Mouse (Mus musculus): ENCODE data around the gene Tpcn1. TPM values are rescaled to one million over a fixed set of nuclear protein-coding genes. Genes with fewer than 3 reads are reported as not detected.
A peak's percentile ranks its signal among the peaks of the same experiment; 100 is the strongest.

Tpcn1 gene
- polyA plus RNA-seq, 1 experiment from 2014 or later: 21.4 TPM

- Histone ChIP-seq H3K36me3 (ENCODE audit: control insufficient read depth, insufficient read depth, low read length) (peaks cover 49% of the 10 kb centered on the region), H3K4me2 (ENCODE audit: low read depth, low read length) (no peak overlapping the region), H3K9me3 (ENCODE audit: control insufficient read depth, low read length) (no peaks in the 10 kb centered on the region), H3K4me3 (ENCODE audit: low read length) (no peak overlapping the region), H3K27me3 (replicated peaks; ENCODE audit: control insufficient read depth, insufficient read depth, low read length) (no peaks in the 10 kb centered on the region), H3K4me1 (ENCODE audit: control insufficient read depth, insufficient read depth, low read length) (peaks cover 7% of the 10 kb centered on the region; the same call in 1 of the 2 replicates), H3K9ac (ENCODE audit: low read depth, low read length) (no peak overlapping the region), H3K27ac (ENCODE audit: low read length) (no peak overlapping the region)
- 93% methylated on average over 10 of the region's 10 CpGs for WGBS
- ATAC-seq: no peak
Observed at GRCm38 (mm10) chr5:120624427-120624826, 36.0 kb upstream of the Tpcn1 start.

- Histone ChIP-seq H3K27me3 (replicated peaks; ENCODE audit: control insufficient read depth, insufficient read depth, low read length) (no peaks in the 10 kb centered on the region), H3K4me3 (ENCODE audit: low read length) (no peak overlapping the region)
- 64% methylated on average over 5 of the region's 5 CpGs for WGBS
Observed at GRCm38 (mm10) chr5:120622198-120622851, 33.9 kb upstream of the Tpcn1 start.

GRCm38 (mm10) chr5:120621846-120622197, 33.3 kb upstream of the Tpcn1 start:
- H3K4me3 ChIP-seq (ENCODE audit: low read length): no peak overlapping the region
- no peak overlapping the region for H3K4me2 ChIP-seq (ENCODE audit: low read depth, low read length)
- H3K9ac ChIP-seq (ENCODE audit: low read depth, low read length): no peak overlapping the region
- no peak overlapping the region for H3K27ac ChIP-seq (ENCODE audit: low read length)
- H3K27me3 ChIP-seq (replicated peaks; ENCODE audit: control insufficient read depth, insufficient read depth, low read length): no peaks in the 10 kb centered on the region
- no peaks in the 10 kb centered on the region for H3K4me1 ChIP-seq (ENCODE audit: control insufficient read depth, insufficient read depth, low read length)
- no peak for ATAC-seq
- H3K9me3 ChIP-seq (ENCODE audit: control insufficient read depth, low read length): no peaks in the 10 kb centered on the region
- 90% methylated on average over 10 of the region's 10 CpGs for WGBS
- peaks cover 58% of the 10 kb centered on the region for H3K36me3 ChIP-seq (ENCODE audit: control insufficient read depth, insufficient read depth, low read length)

More at GRCm38 (mm10) chr5:120622198-120622851, 33.9 kb upstream of the Tpcn1 start:
- H3K9ac ChIP-seq (ENCODE audit: low read depth, low read length): no peak overlapping the region
- no peaks in the 10 kb centered on the region for H3K4me1 ChIP-seq (ENCODE audit: control insufficient read depth, insufficient read depth, low read length)
- H3K9me3 ChIP-seq (ENCODE audit: control insufficient read depth, low read length): no peaks in the 10 kb centered on the region
- peaks cover 58% of the 10 kb centered on the region for H3K36me3 ChIP-seq (ENCODE audit: control insufficient read depth, insufficient read depth, low read length)
- H3K27ac ChIP-seq (ENCODE audit: low read length): no peak overlapping the region
- no peak for ATAC-seq
- H3K4me2 ChIP-seq (ENCODE audit: low read depth, low read length): no peak overlapping the region

- H3K9ac ChIP-seq (ENCODE audit: low read depth, low read length): no peak overlapping the region
- 91% methylated on average over 23 of the region's 23 CpGs for WGBS
- no peak for ATAC-seq
- no peak overlapping the region for H3K27ac ChIP-seq (ENCODE audit: low read length)
- H3K27me3 ChIP-seq (replicated peaks; ENCODE audit: control insufficient read depth, insufficient read depth, low read length): no peaks in the 10 kb centered on the region
- no peak overlapping the region for H3K4me3 ChIP-seq (ENCODE audit: low read length)
- H3K4me1 ChIP-seq (ENCODE audit: control insufficient read depth, insufficient read depth, low read length): no peaks in the 10 kb centered on the region
- no peaks in the 10 kb centered on the region; the same call in 1 of the 2 replicates for H3K9me3 ChIP-seq (ENCODE audit: control insufficient read depth, low read length)
- H3K36me3 ChIP-seq (ENCODE audit: control insufficient read depth, insufficient read depth, low read length): peaks cover 53% of the 10 kb centered on the region
- no peak overlapping the region for H3K4me2 ChIP-seq (ENCODE audit: low read depth, low read length)
Observed at GRCm38 (mm10) chr5:120621078-120621765, 32.7 kb upstream of the Tpcn1 start.

GRCm38 (mm10) chr5:120620375-120621077, 32.1 kb upstream of the Tpcn1 start:
- Histone ChIP-seq H3K4me1 (ENCODE audit: control insufficient read depth, insufficient read depth, low read length) (no peaks in the 10 kb centered on the region), H3K9me3 (ENCODE audit: control insufficient read depth, low read length) (peaks cover 5% of the 10 kb centered on the region; the same call in 1 of the 2 replicates), H3K4me2 (ENCODE audit: low read depth, low read length) (no peak overlapping the region), H3K27ac (ENCODE audit: low read length) (no peak overlapping the region), H3K9ac (ENCODE audit: low read depth, low read length) (no peak overlapping the region), H3K36me3 (ENCODE audit: control insufficient read depth, insufficient read depth, low read length) (peaks cover 53% of the 10 kb centered on the region), H3K4me3 (ENCODE audit: low read length) (no peak overlapping the region), H3K27me3 (replicated peaks; ENCODE audit: control insufficient read depth, insufficient read depth, low read length) (no peaks in the 10 kb centered on the region)
- 70% methylated on average over 18 of the region's 18 CpGs for WGBS
- peak; percentile 49; the same call in 1 of the 2 replicates for ATAC-seq

GRCm38 (mm10) chr5:120619201-120619600, 30.7 kb upstream of the Tpcn1 start:
- peaks cover 5% of the 10 kb centered on the region; the same call in 1 of the 2 replicates for H3K9me3 ChIP-seq (ENCODE audit: control insufficient read depth, low read length)
- H3K36me3 ChIP-seq (ENCODE audit: control insufficient read depth, insufficient read depth, low read length): peaks cover 44% of the 10 kb centered on the region
- 15% methylated on average over 5 of the region's 5 CpGs for WGBS
- no peaks in the 10 kb centered on the region for H3K27me3 ChIP-seq (replicated peaks; ENCODE audit: control insufficient read depth, insufficient read depth, low read length)
- H3K4me1 ChIP-seq (ENCODE audit: control insufficient read depth, insufficient read depth, low read length): no peaks in the 10 kb centered on the region
- no peak overlapping the region for H3K4me2 ChIP-seq (ENCODE audit: low read depth, low read length)
- H3K9ac ChIP-seq (ENCODE audit: low read depth, low read length): no peak overlapping the region
- no peak for ATAC-seq
- no peak overlapping the region for H3K27ac ChIP-seq (ENCODE audit: low read length)
- no peak overlapping the region for H3K4me3 ChIP-seq (ENCODE audit: low read length)

- Histone ChIP-seq H3K4me1 (ENCODE audit: control insufficient read depth, insufficient read depth, low read length) (0 out of 2 replicates have a peak, but pooled peaks cover 4% of the 10 kb centered on the region), H3K27ac (ENCODE audit: low read length) (no peak overlapping the region), H3K36me3 (ENCODE audit: control insufficient read depth, insufficient read depth, low read length) (peaks cover 42% of the 10 kb centered on the region), H3K27me3 (replicated peaks; ENCODE audit: control insufficient read depth, insufficient read depth, low read length) (no peaks in the 10 kb centered on the region), H3K4me2 (ENCODE audit: low read depth, low read length) (no peak overlapping the region), H3K4me3 (ENCODE audit: low read length) (no peak overlapping the region), H3K9ac (ENCODE audit: low read depth, low read length) (no peak overlapping the region), H3K9me3 (ENCODE audit: control insufficient read depth, low read length) (peaks cover 5% of the 10 kb centered on the region; the same call in 1 of the 2 replicates)
- ATAC-seq: no peak
- 85% methylated on average over 12 of the region's 12 CpGs for WGBS
Observed at GRCm38 (mm10) chr5:120618778-120619177, 30.3 kb upstream of the Tpcn1 start.

- ATAC-seq: no peak
- Histone ChIP-seq H3K36me3 (ENCODE audit: control insufficient read depth, insufficient read depth, low read length) (peaks cover 27% of the 10 kb centered on the region), H3K27ac (ENCODE audit: low read length) (no peak overlapping the region), H3K9ac (ENCODE audit: low read depth, low read length) (no peak overlapping the region), H3K4me3 (ENCODE audit: low read length) (no peak overlapping the region), H3K4me1 (ENCODE audit: control insufficient read depth, insufficient read depth, low read length) (peaks cover 15% of the 10 kb centered on the region), H3K4me2 (ENCODE audit: low read depth, low read length) (no peak overlapping the region), H3K9me3 (ENCODE audit: control insufficient read depth, low read length) (peaks cover 5% of the 10 kb centered on the region; the same call in 1 of the 2 replicates), H3K27me3 (replicated peaks; ENCODE audit: control insufficient read depth, insufficient read depth, low read length) (no peaks in the 10 kb centered on the region)
- WGBS: 95% methylated on average over 4 of the region's 4 CpGs
Observed at GRCm38 (mm10) chr5:120615903-120616302, 27.4 kb upstream of the Tpcn1 start.

All from intestine, embryonic 16.5 days (tissue).